22 mouse cellular contexts compared by ENCODE assay signal in genomic region chr17:7623392-7623791, GRCm38 (mm10).
A peak's percentile ranks its signal among the peaks of the same experiment; 100 is the strongest.
DNase-seq lines count a peak whose midpoint lies in the region; ATAC-seq and TF ChIP-seq lines count a peak whose summit lies in the region.
"Had no signal": no experiment of that assay in that cellular context is flagged by ENCODE, and none has a peak within 500 bp of the region (broad histone marks: within the 10 kb centered on the region; RNA-seq: fewer than 3 reads in every experiment).

No protein-coding gene starts in this region.

- H3K4me1 ChIP-seq in heart, embryonic 12.5 days (replicated peaks) = no peaks in the 10 kb centered on the region
- no peaks in the 10 kb centered on the region for H3K4me1 ChIP-seq in forebrain, embryonic 16.5 days (replicated peaks; ENCODE audit: control insufficient read depth, insufficient read depth, low read length)

- no peaks in the 10 kb centered on the region for H3K79me3 ChIP-seq in C2C12 (ENCODE audit: low read depth)

- H3K9ac ChIP-seq in heart, embryonic 12.5 days = no peak overlapping the region
- H3K9ac ChIP-seq in forebrain, embryonic 16.5 days (replicated peaks; ENCODE audit: low read depth, low read length) = no peak overlapping the region

- 76% methylated on average over 3 of the region's 3 CpGs for WGBS in heart, embryonic 12.5 days
- WGBS in forebrain, embryonic 16.5 days = 93% methylated on average over 3 of the region's 3 CpGs

- H3K9me3 ChIP-seq in heart, embryonic 12.5 days (replicated peaks) = 0 out of 2 replicates have a peak, but pooled peaks cover 7% of the 10 kb centered on the region
- no peaks in the 10 kb centered on the region for H3K9me3 ChIP-seq in forebrain, embryonic 16.5 days (ENCODE audit: control insufficient read depth, low read length)

- H3K79me2 ChIP-seq in C2C12 (ENCODE audit: control insufficient read depth, insufficient read depth) (no peaks in the 10 kb centered on the region), myocyte (ENCODE audit: control insufficient read depth, insufficient read depth) (no peaks in the 10 kb centered on the region)

- DNase-seq in heart, adult 11 months = peak; percentile 71
- DNase-seq in cerebellum, postnatal 36 days = no peak
- DNase-seq: adrenal gland, adult 2 months; adrenal gland, adult 8-10 months; adrenal gland, postnatal 10 days; adrenal gland, postnatal 14 days; adrenal gland, postnatal 25 days; adrenal gland, postnatal 36 days; B cell, adult 2 months; cerebellum, adult 11 months; cerebellum, adult 11-12 months; cerebellum, adult 18-20 months; cerebellum, adult 2 months had no signal

- H3K4me2 ChIP-seq in heart, embryonic 12.5 days = no peak overlapping the region
- no peak overlapping the region for H3K4me2 ChIP-seq in myocyte (ENCODE audit: low read depth)
- no peak overlapping the region for H3K4me2 ChIP-seq in forebrain, embryonic 16.5 days (ENCODE audit: low read length)

- TF ChIP-seq POLR2A in myocyte (IDR thresholded peaks at IDR 0.05; ENCODE audit: insufficient read length, low read depth) = no peak

- H3K4me3 ChIP-seq in heart, embryonic 12.5 days = no peak overlapping the region
- H3K4me3 ChIP-seq in C2C12 (ENCODE audit: insufficient read depth, poor library complexity, severe bottlenecking) = no peak overlapping the region
- H3K4me3 ChIP-seq in myocyte = no peak overlapping the region
- no peak overlapping the region for H3K4me3 ChIP-seq in forebrain, embryonic 16.5 days (replicated peaks; ENCODE audit: low read length)

- H3K27ac ChIP-seq in heart, embryonic 12.5 days (ENCODE audit: poor library complexity, severe bottlenecking) = no peak overlapping the region
- no peak overlapping the region for H3K27ac ChIP-seq in forebrain, embryonic 16.5 days (ENCODE audit: low read length)

- TF ChIP-seq CTCF in C2C12 (IDR thresholded peaks at IDR 0.05; ENCODE audit: control insufficient read depth, insufficient read depth, insufficient read length) = no peak

- ATAC-seq in heart, embryonic 12.5 days (ENCODE audit: insufficient number of reproducible peaks, low FRiP score) = no peak
- ATAC-seq in forebrain, embryonic 16.5 days = no peak
- ATAC-seq: activated CD4-positive, CD25-positive, alpha-beta regulatory T cell, adult 4 months; CD4-positive, CD25-positive, alpha-beta regulatory T cell, adult 4 months; Patski had no signal

- no peaks in the 10 kb centered on the region for H3K27me3 ChIP-seq in heart, embryonic 12.5 days (replicated peaks)
- H3K27me3 ChIP-seq in C2C12 (ENCODE audit: control insufficient read depth, insufficient read depth, insufficient read length) = no peaks in the 10 kb centered on the region
- no peaks in the 10 kb centered on the region for H3K27me3 ChIP-seq in myocyte (ENCODE audit: control insufficient read depth, insufficient read depth, insufficient read length)
- no peaks in the 10 kb centered on the region for H3K27me3 ChIP-seq in forebrain, embryonic 16.5 days (replicated peaks; ENCODE audit: control insufficient read depth, insufficient read depth, low read length)
- H3K27me3 ChIP-seq: CH12.LX, Patski had no signal

- H3ac ChIP-seq in C2C12 (ENCODE audit: control insufficient read depth, insufficient read length, low read depth) = no peak overlapping the region
- H3ac ChIP-seq in myocyte (ENCODE audit: control insufficient read depth, insufficient read length) = no peak overlapping the region

- no peaks in the 10 kb centered on the region for H3K36me3 ChIP-seq in heart, embryonic 12.5 days
- no peaks in the 10 kb centered on the region for H3K36me3 ChIP-seq in C2C12 (ENCODE audit: control insufficient read depth, insufficient read depth)
- H3K36me3 ChIP-seq in myocyte (ENCODE audit: control insufficient read depth, insufficient read depth) = no peaks in the 10 kb centered on the region
- H3K36me3 ChIP-seq in forebrain, embryonic 16.5 days (ENCODE audit: control insufficient read depth, insufficient read depth) = no peaks in the 10 kb centered on the region
- H3K36me3 ChIP-seq: G1E had no signal

TF ChIP-seq in C2C12, 6 proteins besides CTCF, POLR2A, EP300 and RAD21:
- TF ChIP-seq MYOD1 (IDR thresholded peaks at IDR 0.05; ENCODE audit: control insufficient read depth, insufficient read length, low read depth) (peak; percentile 49), USF1 (IDR thresholded peaks at IDR 0.05; ENCODE audit: low read depth) (no peak), FOSL1 (IDR thresholded peaks at IDR 0.05; ENCODE audit: insufficient read depth, low read length, poor library complexity, severe bottlenecking) (no peak)

TF ChIP-seq in myocyte, 11 proteins besides CTCF, POLR2A, EP300 and RAD21:
- TF ChIP-seq TCF12 (IDR thresholded peaks at IDR 0.05; ENCODE audit: insufficient read depth, poor library complexity, severe bottlenecking) (peak; percentile 87), MYOD1 (IDR thresholded peaks at IDR 0.05; ENCODE audit: control insufficient read depth in 1 of 3, insufficient read length in 2 of 3, low read depth in 2 of 3) (peak; percentile 17 to 99 (median 98)), REST (IDR thresholded peaks at IDR 0.05; ENCODE audit: insufficient read depth, insufficient read length) (no peak), MAX (IDR thresholded peaks at IDR 0.05; ENCODE audit: low read depth) (no peak), USF1 (IDR thresholded peaks at IDR 0.05; ENCODE audit: low read depth) (no peak), MYOG (IDR thresholded peaks at IDR 0.05; ENCODE audit: control insufficient read depth in 1 of 3, insufficient read depth in 1 of 3, insufficient read length in 2 of 3, low read depth in 2 of 3) (peak; percentile 61 to 100 (median 98)), TCF3 (IDR thresholded peaks at IDR 0.05; ENCODE audit: insufficient read length, low read depth) (peak; percentile 89)
